Mouse (Mus musculus): ENCODE measurements at regions not wholly inside any gene's neighbourhood (a gene's known extent, or its start where the extent isn't known, plus 50 kb on each side); places are given as distances from the start of the nearest gene placed in this dataset.

GRCm38 (mm10) chr17:15185217-15185616 is 143.9 kb upstream of the Gm3448 start:
- H3K27me3 ChIP-seq (ENCODE audit: control insufficient read depth, insufficient read depth, low read length), result no peaks in the 10 kb centered on the region
- no peak overlapping the region; the same call in 1 of the 2 replicates for H3K27ac ChIP-seq
- H3K4me3 ChIP-seq (replicated peaks; ENCODE audit: low read length), result no peak overlapping the region
- WGBS, result 2% methylated on average over 5 of the region's 5 CpGs
- peaks cover 16% of the 10 kb centered on the region for H3K4me1 ChIP-seq (replicated peaks; ENCODE audit: control insufficient read depth, insufficient read depth, low read length)
- ATAC-seq (ENCODE audit: low FRiP score), result peak; percentile 41
- H3K9ac ChIP-seq, result no peak overlapping the region
- no peak for DNase-seq (ENCODE audit: low spot score)
- H3K4me2 ChIP-seq (replicated peaks), result no peak overlapping the region
- H3K36me3 ChIP-seq (replicated peaks; ENCODE audit: control insufficient read depth, insufficient read depth), result no peaks in the 10 kb centered on the region
- H3K9me3 ChIP-seq (ENCODE audit: control insufficient read depth, low read length), result no peaks in the 10 kb centered on the region

GRCm38 (mm10) chr17:15183800-15184199 is 142.5 kb upstream of the Gm3448 start:
- no peak overlapping the region for H3K4me3 ChIP-seq (replicated peaks; ENCODE audit: low read length)
- no peak overlapping the region for H3K27ac ChIP-seq
- 79% methylated on average over 6 of the region's 6 CpGs for WGBS
- H3K9me3 ChIP-seq (ENCODE audit: control insufficient read depth, low read length), result no peaks in the 10 kb centered on the region
- ATAC-seq (ENCODE audit: low FRiP score) (no peak), DNase-seq (ENCODE audit: low spot score) (no peak)
- H3K27me3 ChIP-seq (ENCODE audit: control insufficient read depth, insufficient read depth, low read length), result no peaks in the 10 kb centered on the region
- H3K9ac ChIP-seq, result no peak overlapping the region
- H3K4me2 ChIP-seq (replicated peaks), result no peak overlapping the region
- no peaks in the 10 kb centered on the region for H3K36me3 ChIP-seq (replicated peaks; ENCODE audit: control insufficient read depth, insufficient read depth)
- peaks cover 25% of the 10 kb centered on the region for H3K4me1 ChIP-seq (replicated peaks; ENCODE audit: control insufficient read depth, insufficient read depth, low read length)

GRCm38 (mm10) chr17:15182105-15182504 is 140.8 kb upstream of the Gm3448 start:
- WGBS, result 6% methylated on average over 4 of the region's 4 CpGs
- H3K4me3 ChIP-seq (replicated peaks; ENCODE audit: low read length), result no peak overlapping the region
- no peaks in the 10 kb centered on the region for H3K36me3 ChIP-seq (replicated peaks; ENCODE audit: control insufficient read depth, insufficient read depth)
- no peaks in the 10 kb centered on the region for H3K27me3 ChIP-seq (ENCODE audit: control insufficient read depth, insufficient read depth, low read length)
- peak; percentile 34 for DNase-seq (ENCODE audit: low spot score)
- H3K27ac ChIP-seq, result no peak overlapping the region
- peaks cover 25% of the 10 kb centered on the region for H3K4me1 ChIP-seq (replicated peaks; ENCODE audit: control insufficient read depth, insufficient read depth, low read length)
- ATAC-seq (ENCODE audit: low FRiP score), result 0 out of 2 replicates have a peak, but pooled peaks have one; percentile 32
- H3K4me2 ChIP-seq (replicated peaks), result no peak overlapping the region
- no peak overlapping the region for H3K9ac ChIP-seq
- H3K9me3 ChIP-seq (ENCODE audit: control insufficient read depth, low read length), result no peaks in the 10 kb centered on the region

- H3K27me3 ChIP-seq (ENCODE audit: control insufficient read depth, insufficient read depth, low read length), result no peaks in the 10 kb centered on the region
- no peak overlapping the region for H3K4me2 ChIP-seq (replicated peaks)
- H3K4me1 ChIP-seq (replicated peaks; ENCODE audit: control insufficient read depth, insufficient read depth, low read length), result peaks cover 23% of the 10 kb centered on the region
- WGBS, result 16% methylated on average over 10 of the region's 10 CpGs
- H3K9ac ChIP-seq, result no peak overlapping the region
- ATAC-seq (ENCODE audit: low FRiP score) (0 out of 2 replicates have a peak, but pooled peaks have one; percentile 41), DNase-seq (ENCODE audit: low spot score) (no peak)
- H3K36me3 ChIP-seq (replicated peaks; ENCODE audit: control insufficient read depth, insufficient read depth), result no peaks in the 10 kb centered on the region
- no peak overlapping the region for H3K4me3 ChIP-seq (replicated peaks; ENCODE audit: low read length)
- no peak overlapping the region for H3K27ac ChIP-seq
- no peaks in the 10 kb centered on the region for H3K9me3 ChIP-seq (ENCODE audit: control insufficient read depth, low read length)
These were observed 139.0 kb upstream of the Gm3448 start for GRCm38 (mm10) chr17:15180223-15180860.

GRCm38 (mm10) chr17:15179411-15179951 is 138.1 kb upstream of the Gm3448 start:
- Histone ChIP-seq H3K4me3 (replicated peaks; ENCODE audit: low read length) (no peak overlapping the region), H3K27ac (no peak overlapping the region), H3K4me1 (replicated peaks; ENCODE audit: control insufficient read depth, insufficient read depth, low read length) (peaks cover 18% of the 10 kb centered on the region), H3K9ac (no peak overlapping the region), H3K36me3 (replicated peaks; ENCODE audit: control insufficient read depth, insufficient read depth) (no peaks in the 10 kb centered on the region), H3K4me2 (replicated peaks) (no peak overlapping the region), H3K27me3 (ENCODE audit: control insufficient read depth, insufficient read depth, low read length) (no peaks in the 10 kb centered on the region), H3K9me3 (ENCODE audit: control insufficient read depth, low read length) (no peaks in the 10 kb centered on the region)
- ATAC-seq (ENCODE audit: low FRiP score) (no peak), DNase-seq (ENCODE audit: low spot score) (no peak)
- WGBS, result 48% methylated on average over 4 of the region's 4 CpGs

GRCm38 (mm10) chr17:15177390-15177789 is 136.1 kb upstream of the Gm3448 start:
- H3K27me3 ChIP-seq (ENCODE audit: control insufficient read depth, insufficient read depth, low read length), result no peaks in the 10 kb centered on the region
- no peaks in the 10 kb centered on the region for H3K9me3 ChIP-seq (ENCODE audit: control insufficient read depth, low read length)
- peaks cover 18% of the 10 kb centered on the region for H3K4me1 ChIP-seq (replicated peaks; ENCODE audit: control insufficient read depth, insufficient read depth, low read length)
- DNase-seq (ENCODE audit: low spot score) (no peak), ATAC-seq (ENCODE audit: low FRiP score) (no peak)
- H3K9ac ChIP-seq, result no peak overlapping the region
- WGBS, result 94% methylated on average over 3 of the region's 3 CpGs
- no peaks in the 10 kb centered on the region for H3K36me3 ChIP-seq (replicated peaks; ENCODE audit: control insufficient read depth, insufficient read depth)
- H3K4me2 ChIP-seq (replicated peaks), result no peak overlapping the region
- H3K4me3 ChIP-seq (replicated peaks; ENCODE audit: low read length), result no peak overlapping the region
- H3K27ac ChIP-seq, result no peak overlapping the region

GRCm38 (mm10) chr17:15174354-15174953 is 133.1 kb upstream of the Gm3448 start:
- Histone ChIP-seq H3K4me2 (replicated peaks) (no peak overlapping the region), H3K9me3 (ENCODE audit: control insufficient read depth, low read length) (no peaks in the 10 kb centered on the region), H3K9ac (no peak overlapping the region), H3K36me3 (replicated peaks; ENCODE audit: control insufficient read depth, insufficient read depth) (no peaks in the 10 kb centered on the region), H3K27me3 (ENCODE audit: control insufficient read depth, insufficient read depth, low read length) (no peaks in the 10 kb centered on the region), H3K27ac (no peak overlapping the region), H3K4me1 (replicated peaks; ENCODE audit: control insufficient read depth, insufficient read depth, low read length) (peaks cover 1% of the 10 kb centered on the region; the same call in 1 of the 2 replicates), H3K4me3 (replicated peaks; ENCODE audit: low read length) (no peak overlapping the region)
- DNase-seq (ENCODE audit: low spot score), result no peak
- no peak for ATAC-seq (ENCODE audit: low FRiP score)
- WGBS, result 51% methylated on average over 9 of the region's 9 CpGs

GRCm38 (mm10) chr17:15167927-15168326 is 126.6 kb upstream of the Gm3448 start:
- WGBS, result 95% methylated on average over 3 of the region's 3 CpGs
- ATAC-seq (ENCODE audit: low FRiP score), result no peak

GRCm38 (mm10) chr17:15157693-15158333 is 116.5 kb upstream of the Gm3448 start:
- no peaks in the 10 kb centered on the region for H3K9me3 ChIP-seq (ENCODE audit: control insufficient read depth, low read length)
- no peaks in the 10 kb centered on the region for H3K27me3 ChIP-seq (ENCODE audit: control insufficient read depth, insufficient read depth, low read length)
- no peaks in the 10 kb centered on the region for H3K36me3 ChIP-seq (replicated peaks; ENCODE audit: control insufficient read depth, insufficient read depth)
- H3K27ac ChIP-seq, result no peak overlapping the region
- no peak for ATAC-seq (ENCODE audit: low FRiP score)
- H3K9ac ChIP-seq, result no peak overlapping the region
- no peaks in the 10 kb centered on the region for H3K4me1 ChIP-seq (replicated peaks; ENCODE audit: control insufficient read depth, insufficient read depth, low read length)
- no peak overlapping the region for H3K4me3 ChIP-seq (replicated peaks; ENCODE audit: low read length)
- 87% methylated on average over 5 of the region's 5 CpGs for WGBS
- H3K4me2 ChIP-seq (replicated peaks), result no peak overlapping the region
- no peak for DNase-seq (ENCODE audit: low spot score)

More at GRCm38 (mm10) chr17:15167927-15168326, 126.6 kb upstream of the Gm3448 start:
- Histone ChIP-seq H3K27me3 (ENCODE audit: control insufficient read depth, insufficient read depth, low read length) (no peaks in the 10 kb centered on the region), H3K9me3 (ENCODE audit: control insufficient read depth, low read length) (no peaks in the 10 kb centered on the region), H3K9ac (no peak overlapping the region), H3K27ac (no peak overlapping the region), H3K4me1 (replicated peaks; ENCODE audit: control insufficient read depth, insufficient read depth, low read length) (no peaks in the 10 kb centered on the region), H3K4me2 (replicated peaks) (no peak overlapping the region), H3K4me3 (replicated peaks; ENCODE audit: low read length) (no peak overlapping the region), H3K36me3 (replicated peaks; ENCODE audit: control insufficient read depth, insufficient read depth) (no peaks in the 10 kb centered on the region)
- DNase-seq (ENCODE audit: low spot score), result no peak

Data from hindbrain, embryonic 14.5 days (tissue).